Mouse (Mus musculus) lung, embryonic 14.5 days (tissue): ENCODE results near the gene Rtn4r. TPM values are rescaled to one million over a fixed set of nuclear protein-coding genes. Genes with fewer than 3 reads are reported as not detected.

Experiments used
- ATAC-seq: fragments of 200-750 bp; cut with Nextera tagmentation; 2 replicates; pipeline ENCODE4 v1.8.0; 2017; ENCODE audit warnings: mild to moderate bottlenecking, moderate TSS enrichment, moderate library complexity; ENCODE audit not compliant: insufficient read depth
- DNase-seq: peaks from one replicate; pipeline ENCODE4 v3.0.0-alpha.2; 2015
- H3K27ac ChIP-seq: fragments of 300-500 bp; sonication (generic); 2 replicates; pipeline ENCODE4 v1.5.1; 2014; ENCODE audit warnings: low read depth, mild to moderate bottlenecking, moderate library complexity
- H3K27me3 ChIP-seq: fragments of 300-500 bp; sonication (generic); 2 replicates; pipeline ENCODE4 v1.6.1; 2014; ENCODE audit warnings: low read length, control low read depth; ENCODE audit not compliant: insufficient read depth
- H3K36me3 ChIP-seq: fragments of 300-500 bp; sonication (generic); 2 replicates; pipeline ENCODE4 v1.6.1; 2014; ENCODE audit warnings: control low read depth; ENCODE audit not compliant: insufficient read depth
- H3K4me1 ChIP-seq: fragments of 300-500 bp; sonication (generic); 2 replicates; pipeline ENCODE4 v1.6.1; 2014; ENCODE audit warnings: antibody characterized with exemption, control low read depth; ENCODE audit not compliant: insufficient read depth
- H3K4me2 ChIP-seq: fragments of 300-500 bp; sonication (generic); 2 replicates; pipeline ENCODE4 v1.6.1; 2014; ENCODE audit warnings: mild to moderate bottlenecking
- H3K4me3 ChIP-seq: fragments of 300-500 bp; sonication (generic); 2 replicates; pipeline ENCODE4 v1.5.1; 2014; ENCODE audit warnings: low read depth, low read length
- H3K9ac ChIP-seq: fragments of 300-500 bp; sonication (generic); 2 replicates; pipeline ENCODE4 v1.6.1; 2014
- H3K9me3 ChIP-seq: fragments of 300-500 bp; sonication (generic); 2 replicates; pipeline ENCODE4 v1.6.1; 2016; ENCODE audit warnings: low read depth, low read length, control low read depth
- CTCF ChIP-seq: IDR thresholded peaks from 2 replicates; pipeline ENCODE4 v1.5.1; 2016; ENCODE audit warnings: antibody characterized with exemption, low read depth
- WGBS: fragments of 180-500 bp; shearing (Covaris S2); extraction: QIAGEN DNeasy Blood & Tissue Kit; methylation state at CpG from one replicate; pipeline ENCODE4 v1.1.7; 2014; 5-methylcytosine and 5-hydroxymethylcytosine counted together
- polyA plus RNA-seq: library from polyadenylated mRNA; unstranded; fragments of >200 nt; fragmentation: Nextera tagmentation; extraction: Ambion mirVana; gene quantifications from 2 replicates; pipeline ENCODE4 v1.2.1, GENCODE M21; 2014

Rtn4r gene
- polyA plus RNA-seq, 1 experiment from 2014 or later: 1.7 TPM

DNA sequence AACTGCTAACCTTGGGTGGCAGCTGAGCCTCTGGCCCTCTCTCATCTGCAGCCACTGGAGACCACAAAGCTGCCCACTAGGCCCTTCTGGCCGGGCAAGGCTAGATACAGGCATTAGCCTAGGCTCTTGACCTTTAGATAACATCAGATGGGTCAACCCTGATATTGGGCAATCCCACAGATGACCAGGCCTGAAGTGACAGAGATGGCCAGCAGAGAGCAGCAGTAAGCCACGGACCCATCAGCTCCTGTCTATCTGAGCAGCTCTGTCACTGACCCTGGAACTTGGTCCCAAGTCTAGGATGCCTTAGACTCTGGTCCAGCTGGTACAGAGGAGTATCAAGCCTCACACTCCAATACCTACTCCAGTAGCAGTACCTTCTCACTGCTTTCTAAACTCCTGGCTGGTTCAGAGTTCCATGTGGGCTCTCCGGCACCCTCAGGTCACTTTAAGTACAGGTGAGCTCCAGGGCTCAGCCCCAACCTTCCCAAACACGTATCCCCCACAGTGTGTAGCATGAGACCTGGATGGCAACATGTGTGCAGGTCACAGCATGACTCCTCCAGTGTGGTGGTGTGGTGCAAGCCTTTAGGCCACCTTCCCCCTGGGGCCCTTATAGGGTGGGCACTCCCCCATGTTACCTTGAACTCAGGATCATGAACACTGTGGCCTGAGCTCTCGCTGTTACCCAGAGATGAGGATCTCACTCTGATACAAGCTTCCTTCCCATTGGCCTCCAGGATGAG lies 19.0 kb upstream of the Rtn4r start:
- peak; percentile 80 for DNase-seq
- Histone ChIP-seq H3K27me3 (no peaks in the 10 kb centered on the region), H3K4me3 (no peak overlapping the region), H3K4me2 (no peak overlapping the region), H3K4me1 (no peaks in the 10 kb centered on the region), H3K9me3 (peaks cover 3% of the 10 kb centered on the region; the same call in 1 of the 2 replicates), H3K36me3 (no peaks in the 10 kb centered on the region), H3K9ac (no peak overlapping the region), H3K27ac (no peak overlapping the region)
- peak; percentile 60; the same call in 1 of the 2 replicates for ATAC-seq
- 48% methylated on average over 5 of the region's 5 CpGs for WGBS
- TF ChIP-seq CTCF: peak; percentile 83

DNA sequence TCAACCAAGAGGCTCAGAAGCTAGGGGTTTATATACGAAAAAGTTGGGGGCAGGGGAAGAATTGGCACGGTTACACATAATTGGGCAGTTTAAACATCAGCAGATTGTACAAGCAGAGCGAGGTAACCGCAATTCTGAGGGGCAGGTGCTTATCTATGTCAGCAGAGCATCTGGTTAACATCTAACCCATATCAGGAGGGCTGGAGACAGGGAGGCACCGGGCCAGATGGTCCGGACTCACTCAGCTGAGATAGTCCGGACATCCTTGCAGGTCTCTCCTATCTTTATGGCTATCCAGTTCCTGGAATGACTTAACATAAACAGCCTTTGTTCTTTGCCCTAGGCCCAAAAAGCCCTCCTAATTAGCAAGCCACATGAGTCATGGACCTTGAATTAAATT lies 16.4 kb upstream of the Rtn4r start:
- 88% methylated on average over 7 of the region's 7 CpGs for WGBS
- ATAC-seq: no peak
- Histone ChIP-seq H3K36me3 (no peaks in the 10 kb centered on the region), H3K4me1 (no peaks in the 10 kb centered on the region), H3K27ac (no peak overlapping the region), H3K4me3 (no peak overlapping the region), H3K9me3 (peaks cover 3% of the 10 kb centered on the region; the same call in 1 of the 2 replicates), H3K4me2 (no peak overlapping the region), H3K27me3 (no peaks in the 10 kb centered on the region), H3K9ac (no peak overlapping the region)
- no peak for TF ChIP-seq CTCF
- no peak for DNase-seq

DNA sequence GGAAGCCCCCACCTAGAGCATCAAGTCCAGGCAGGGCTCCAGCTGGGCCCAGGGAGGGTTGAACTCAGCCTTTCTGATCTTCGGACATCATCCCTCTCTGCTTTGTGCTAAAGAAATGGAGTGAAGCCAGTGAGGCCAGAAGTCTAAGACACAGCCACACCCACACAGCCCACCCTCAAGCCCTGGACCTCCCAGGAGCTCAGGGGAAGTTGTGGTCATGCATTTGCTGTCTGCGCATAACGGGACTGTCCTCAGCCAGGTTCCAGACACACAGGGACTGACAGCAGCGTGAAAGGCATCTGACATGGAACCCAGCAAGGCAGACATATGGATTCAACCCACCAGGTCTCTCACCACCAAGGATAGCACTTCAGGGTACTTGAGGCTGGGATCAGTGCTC lies 11.0 kb upstream of the Rtn4r start:
- H3K36me3 ChIP-seq: no peaks in the 10 kb centered on the region
- H3K9ac ChIP-seq: no peak overlapping the region
- H3K4me1 ChIP-seq: no peaks in the 10 kb centered on the region
- no peaks in the 10 kb centered on the region for H3K27me3 ChIP-seq
- 66% methylated on average over 4 of the region's 4 CpGs for WGBS
- no peak overlapping the region for H3K4me2 ChIP-seq
- no peak for ATAC-seq
- DNase-seq: no peak
- no peak for TF ChIP-seq CTCF
- no peak overlapping the region for H3K4me3 ChIP-seq
- H3K9me3 ChIP-seq: no peaks in the 10 kb centered on the region
- no peak overlapping the region for H3K27ac ChIP-seq

DNA sequence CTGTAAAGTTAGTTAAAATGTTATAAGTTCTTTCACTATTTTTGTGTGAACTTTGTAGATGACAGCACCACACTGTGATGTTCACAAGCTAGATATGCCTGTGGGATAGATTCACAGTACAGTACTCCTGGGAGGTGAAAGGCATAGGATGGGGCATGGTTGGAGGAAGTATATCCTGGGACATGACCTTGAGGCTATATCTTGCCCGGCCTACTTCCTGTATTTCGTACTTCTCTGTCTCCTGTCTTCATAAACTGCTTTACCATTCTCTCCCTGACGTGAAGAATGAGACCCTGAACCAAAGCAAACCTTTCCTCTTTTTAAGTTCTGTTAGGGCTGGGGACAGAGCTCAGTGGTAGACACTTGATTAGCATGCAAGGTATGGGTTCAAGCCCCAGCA lies 9.2 kb upstream of the Rtn4r start:
- Histone ChIP-seq H3K36me3 (no peaks in the 10 kb centered on the region), H3K9me3 (no peaks in the 10 kb centered on the region), H3K4me3 (no peak overlapping the region), H3K9ac (no peak overlapping the region), H3K27ac (no peak overlapping the region), H3K4me1 (no peaks in the 10 kb centered on the region), H3K27me3 (no peaks in the 10 kb centered on the region), H3K4me2 (no peak overlapping the region)
- TF ChIP-seq CTCF: no peak
- DNase-seq (no peak), ATAC-seq (no peak)
- 59% methylated on average over 3 of the region's 3 CpGs for WGBS

DNA sequence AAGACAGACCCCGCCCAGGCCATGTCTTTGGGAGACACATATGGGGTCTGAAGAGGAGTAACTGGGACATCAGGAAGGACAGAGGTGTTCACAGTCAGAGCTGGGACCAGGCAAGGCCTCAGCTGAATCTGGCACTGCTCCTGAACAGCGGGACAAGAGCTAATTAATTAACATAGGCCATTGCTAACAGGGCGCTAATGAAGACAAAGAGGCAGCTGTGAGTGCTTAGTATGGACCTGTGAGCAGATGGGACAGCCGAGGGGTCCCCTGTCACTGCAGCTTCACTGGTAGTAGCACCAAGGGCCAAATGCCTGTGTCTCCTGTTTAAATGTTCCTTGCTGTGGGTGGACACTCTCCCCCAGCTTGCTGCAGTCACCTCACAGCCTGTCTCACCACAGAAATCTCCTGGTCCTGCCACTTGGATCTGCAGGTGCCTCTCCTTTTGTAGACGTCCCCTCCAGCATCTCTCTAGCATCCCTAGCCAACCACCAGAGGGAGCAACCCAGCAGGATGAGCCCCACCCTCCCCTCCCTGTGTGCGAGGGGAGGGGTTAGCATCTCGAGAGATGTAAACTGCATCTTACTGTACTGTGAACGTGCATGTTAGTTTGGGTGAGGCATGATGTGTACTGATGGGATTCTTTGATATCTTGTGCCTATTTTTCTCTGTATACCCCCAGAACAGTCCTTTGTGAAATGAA lies 8.3 kb upstream of the Rtn4r start:
- Histone ChIP-seq H3K27me3 (no peaks in the 10 kb centered on the region), H3K27ac (no peak overlapping the region), H3K36me3 (no peaks in the 10 kb centered on the region), H3K4me3 (no peak overlapping the region), H3K4me2 (no peak overlapping the region), H3K9ac (no peak overlapping the region), H3K4me1 (no peaks in the 10 kb centered on the region), H3K9me3 (no peaks in the 10 kb centered on the region)
- ATAC-seq: no peak; the same call in 1 of the 2 replicates
- peak; percentile 73 for DNase-seq
- 22% methylated on average over 8 of the region's 8 CpGs for WGBS
- peak; percentile 77 for TF ChIP-seq CTCF

DNA sequence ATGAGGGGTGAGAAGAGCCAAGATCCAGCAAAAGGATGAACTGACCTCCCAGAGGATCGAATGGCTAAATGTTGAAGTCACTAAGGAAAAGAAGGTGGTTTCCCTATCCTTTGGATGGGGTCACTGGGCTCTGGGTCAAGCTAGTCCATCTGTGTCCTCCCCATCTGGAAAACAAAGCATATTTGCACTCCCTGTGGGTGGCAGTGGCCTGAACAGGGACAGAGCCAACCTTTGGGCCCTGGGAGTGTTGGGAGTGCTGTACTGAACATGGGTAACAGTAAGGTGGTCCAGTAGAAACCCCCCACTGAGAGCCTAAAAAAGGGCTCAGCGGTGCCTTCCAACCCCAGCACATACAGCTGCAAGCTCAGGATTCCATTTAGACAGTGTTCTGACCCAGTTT lies 4.7 kb upstream of the Rtn4r start:
- ATAC-seq: no peak
- TF ChIP-seq CTCF: no peak
- no peak for DNase-seq

DNA sequence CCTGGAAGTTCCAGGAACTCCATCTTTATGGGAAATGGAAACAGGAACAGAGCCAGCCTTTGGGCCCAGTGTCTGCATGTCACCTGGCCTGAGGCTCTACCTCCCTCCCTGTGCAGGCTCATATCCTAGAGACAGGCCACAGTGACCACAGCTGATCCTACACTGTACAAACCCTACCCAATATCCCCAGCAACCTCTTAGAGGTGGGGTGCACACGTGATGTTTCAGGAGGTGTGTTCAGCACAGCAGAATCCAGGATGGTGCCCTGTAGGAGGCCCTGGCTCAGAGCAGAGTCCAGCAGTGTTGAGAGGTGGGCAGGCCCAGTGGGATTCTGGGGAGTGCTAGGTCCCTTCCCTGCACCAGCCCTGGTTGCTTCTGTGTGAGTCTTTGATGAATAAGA lies 4.0 kb upstream of the Rtn4r start:
- DNase-seq (no peak), ATAC-seq (no peak)
- TF ChIP-seq CTCF: no peak
- WGBS: 52% methylated on average over 1 of the region's 1 CpGs
- Histone ChIP-seq H3K4me1 (no peaks in the 10 kb centered on the region), H3K9ac (no peak overlapping the region), H3K4me2 (no peak overlapping the region), H3K9me3 (no peaks in the 10 kb centered on the region), H3K27me3 (peaks cover 27% of the 10 kb centered on the region), H3K27ac (no peak overlapping the region), H3K36me3 (no peaks in the 10 kb centered on the region), H3K4me3 (no peak overlapping the region)

More for the DNA sequence above, 4.7 kb upstream of the Rtn4r start:
- Histone ChIP-seq H3K9me3 (no peaks in the 10 kb centered on the region), H3K27ac (no peak overlapping the region), H3K27me3 (peaks cover 19% of the 10 kb centered on the region), H3K9ac (no peak overlapping the region), H3K4me2 (no peak overlapping the region), H3K4me3 (no peak overlapping the region), H3K36me3 (no peaks in the 10 kb centered on the region), H3K4me1 (no peaks in the 10 kb centered on the region)
- WGBS: 61% methylated on average over 2 of the region's 2 CpGs
